Mouse (Mus musculus) ES-E14 (cell line): ENCODE data around the gene Foxo6. TPM values are rescaled to one million over a fixed set of nuclear protein-coding genes. Genes with fewer than 3 reads are reported as not detected.

Experiments used
- DNase-seq: peaks from one replicate; pipeline ENCODE4 v3.0.0-alpha.2; 2013; ENCODE audit warnings: low read depth, low spot score
- H3K27ac ChIP-seq: 2 replicates; pipeline ENCODE4 v1.5.1; 2012; ENCODE audit warnings: low read depth, mild to moderate bottlenecking, low read length, moderate library complexity, mixed read lengths; ENCODE audit not compliant: poor library complexity, insufficient read depth, severe bottlenecking
- H3K36me3 ChIP-seq: 2 replicates; pipeline ENCODE4 v1.6.1; 2012; ENCODE audit warnings: mild to moderate bottlenecking, low read length, moderate library complexity, mixed read lengths; ENCODE audit not compliant: control insufficient read depth, poor library complexity, insufficient read depth, severe bottlenecking
- H3K4me1 ChIP-seq, 2 experiments: fragments of 150-350 bp in 1 of 2; sonication (generic) in 1 of 2; 2 replicates each; pipeline ENCODE4 v1.6.1; 2012; ENCODE audit warnings: low read length in 2 of 2, mild to moderate bottlenecking in 1 of 2, mixed read lengths in 1 of 2; ENCODE audit not compliant: control insufficient read depth in 2 of 2, insufficient read depth in 2 of 2, poor library complexity in 1 of 2
- H3K4me3 ChIP-seq, 2 experiments: fragments of 150-350 bp in 1 of 2; sonication (generic) in 1 of 2; 2 replicates each; pipeline ENCODE4 v1.5.1; 2012; ENCODE audit warnings: low read length in 2 of 2, low read depth in 1 of 2, mild to moderate bottlenecking in 1 of 2, mixed read lengths in 1 of 2; ENCODE audit not compliant: insufficient read depth in 1 of 2, poor library complexity in 1 of 2, severe bottlenecking in 1 of 2
- H3K9ac ChIP-seq: 2 replicates; pipeline ENCODE4 v1.6.1; 2012; ENCODE audit warnings: low read depth, mild to moderate bottlenecking, low read length, mixed read lengths; ENCODE audit not compliant: poor library complexity, insufficient read depth, severe bottlenecking
- H3K9me3 ChIP-seq: fragments of 150-350 bp; sonication (generic); 2 replicates; pipeline ENCODE4 v1.6.1; 2012; ENCODE audit warnings: low read depth, mild to moderate bottlenecking, low read length; ENCODE audit not compliant: control insufficient read depth, insufficient read depth
- CHD2 ChIP-seq: IDR thresholded peaks from 2 replicates; pipeline ENCODE4 v1.6.1; 2014; ENCODE audit warnings: mild to moderate bottlenecking, low read depth, low read length, inconsistent platforms
- HCFC1 ChIP-seq: IDR thresholded peaks from 2 replicates; pipeline ENCODE4 v1.6.1; 2012; ENCODE audit warnings: low read length, inconsistent platforms, borderline replicate concordance; ENCODE audit not compliant: insufficient read depth
- MAFK ChIP-seq: IDR thresholded peaks from 2 replicates; pipeline ENCODE4 v1.6.1; 2014; ENCODE audit warnings: mild to moderate bottlenecking, low read depth, low read length, inconsistent platforms; ENCODE audit not compliant: insufficient read depth
- ZC3H11A ChIP-seq: IDR thresholded peaks from 2 replicates; pipeline ENCODE4 v1.6.1; 2012; ENCODE audit warnings: low read depth, mild to moderate bottlenecking, inconsistent platforms, low read length, borderline replicate concordance
- ZNF384 ChIP-seq: IDR thresholded peaks from 2 replicates; pipeline ENCODE4 v1.6.1; 2012; ENCODE audit warnings: low read depth, low read length, inconsistent platforms
- in situ Hi-C, 2 experiments: fragments of 600-800 bp; cut with MboI; formaldehyde crosslinking; loops; one replicate each; pipeline ENCODE4 v1.15.1; 2025; ENCODE audit warnings: low sequenced_read_pairs in 2 of 2, inconsistent platforms in 1 of 2; ENCODE audit not compliant: unreplicated experiment in 2 of 2
- total RNA-seq: library from RNA; depleted of rRNA; stranded (reverse); fragments of 300-350 nt; gene quantifications from 2 replicates; pipeline ENCODE4 v1.2.3, GENCODE M21; 2012; rRNA removed

Foxo6 gene
- total RNA-seq = 0.98 and 1.2 TPM in 2 replicates

DNA sequence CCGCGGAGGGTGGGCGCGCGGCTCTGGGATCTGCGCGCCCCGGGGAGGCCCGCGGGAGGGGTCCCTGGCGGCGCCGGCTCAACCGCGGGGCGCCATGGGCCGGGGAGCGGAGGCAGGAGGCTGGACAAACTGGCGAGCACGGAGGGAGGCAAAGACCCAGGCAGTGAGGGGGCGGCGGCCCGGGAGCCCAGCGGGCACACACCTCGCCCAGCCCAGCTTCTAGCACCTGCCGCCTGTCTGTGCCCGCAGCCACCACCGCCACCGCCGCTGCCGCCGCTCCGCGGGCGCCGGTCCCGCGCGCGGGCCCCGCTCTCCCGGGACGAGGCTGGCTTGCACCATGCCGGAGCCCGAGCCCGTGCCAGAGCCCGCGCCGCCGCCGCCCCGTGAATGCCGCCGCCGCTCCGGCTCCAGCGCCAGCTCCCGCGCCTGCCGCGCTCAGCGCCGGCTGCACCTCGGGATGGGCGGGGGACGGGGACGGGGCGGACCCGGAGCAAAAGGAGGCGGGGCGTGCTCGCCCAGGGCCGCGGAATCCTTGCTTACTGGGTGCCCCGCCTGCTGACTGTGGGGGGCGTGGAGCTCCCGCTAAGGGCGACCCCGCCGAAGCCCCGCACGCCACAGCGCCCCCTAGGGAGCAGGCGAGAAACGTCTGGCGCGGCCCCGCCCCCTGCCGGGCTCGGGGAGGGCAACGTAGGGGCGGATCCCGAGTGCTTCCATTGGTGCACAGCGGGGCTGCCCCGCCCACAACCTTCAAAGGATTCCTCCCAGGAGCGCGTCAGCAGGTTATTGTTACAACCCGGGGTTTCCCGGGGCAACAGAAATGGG is at the start of gene Foxo6:
Gene Foxo6 (minus strand): TSS at position 60 of the 822 bp plus-strand sequence.
- Histone ChIP-seq H3K4me3 (peak within 1 kb of the TSS; percentile 72), H3K27ac (no peak within 1 kb of the TSS), H3K9ac (peak within 1 kb of the TSS; percentile 68), H3K9me3 (no peaks in the 10 kb centered on the region), H3K36me3 (no peaks in the 10 kb centered on the region), H3K4me1 (peaks cover 0 to 8% of the 10 kb centered on the region in 2 experiments; a peak in 2 of 4 replicates)
- peak; percentile 97 for DNase-seq
- 0 out of 2 replicates have a peak, but pooled peaks have one; percentile 23 for TF ChIP-seq HCFC1
- no peak for TF ChIP-seq ZC3H11A
- in situ Hi-C loops = no loop called here

GRCm38 (mm10) chr4:120334316-120334715 is 47.2 kb upstream of the Foxo6 start:
- TF ChIP-seq MAFK = no peak
- no peak for TF ChIP-seq CHD2
- no peak for TF ChIP-seq ZNF384
- TF ChIP-seq HCFC1 = no peak
- no peak for TF ChIP-seq ZC3H11A
- in situ Hi-C loops = no loop called here

DNA sequence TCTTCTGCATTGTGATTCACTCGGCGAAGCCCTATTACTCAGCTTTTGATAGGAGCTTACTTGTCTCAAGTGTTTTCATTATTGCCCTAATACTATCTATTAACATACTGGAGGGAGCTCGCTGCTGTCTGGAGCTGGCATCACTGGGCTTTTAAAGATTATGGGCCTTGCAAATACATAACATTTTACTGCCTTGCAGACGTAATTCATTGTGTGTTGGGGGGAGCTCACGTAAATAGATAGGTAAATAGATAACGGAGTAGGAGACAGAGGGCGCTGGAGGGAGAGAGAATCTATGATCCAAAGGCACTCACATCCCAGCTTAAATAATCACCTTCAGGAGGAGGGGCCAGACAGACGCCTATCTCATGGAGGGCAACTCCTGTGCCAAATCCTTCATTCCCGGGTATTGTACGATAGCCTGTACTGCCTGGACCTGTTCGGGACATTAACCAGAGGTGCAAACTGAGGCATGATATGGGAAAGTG is 45.8 kb upstream of the Foxo6 start:
- H3K36me3 ChIP-seq = no peaks in the 10 kb centered on the region
- no peak for DNase-seq
- H3K9me3 ChIP-seq = no peaks in the 10 kb centered on the region
- TF ChIP-seq ZNF384 (no peak), MAFK (no peak), ZC3H11A (no peak), CHD2 (no peak), HCFC1 (no peak)
- in situ Hi-C loops = no loop called here
- no peak overlapping the region for H3K9ac ChIP-seq
- no peak overlapping the region for H3K4me3 ChIP-seq
- H3K4me1 ChIP-seq = no peaks in the 10 kb centered on the region
- H3K27ac ChIP-seq = no peak overlapping the region

More at GRCm38 (mm10) chr4:120334316-120334715, 47.2 kb upstream of the Foxo6 start:
- Histone ChIP-seq H3K9ac (no peak overlapping the region), H3K4me3 (no peak overlapping the region), H3K36me3 (no peaks in the 10 kb centered on the region), H3K9me3 (no peaks in the 10 kb centered on the region), H3K27ac (no peak overlapping the region), H3K4me1 (no peaks in the 10 kb centered on the region)
- no peak for DNase-seq

DNA sequence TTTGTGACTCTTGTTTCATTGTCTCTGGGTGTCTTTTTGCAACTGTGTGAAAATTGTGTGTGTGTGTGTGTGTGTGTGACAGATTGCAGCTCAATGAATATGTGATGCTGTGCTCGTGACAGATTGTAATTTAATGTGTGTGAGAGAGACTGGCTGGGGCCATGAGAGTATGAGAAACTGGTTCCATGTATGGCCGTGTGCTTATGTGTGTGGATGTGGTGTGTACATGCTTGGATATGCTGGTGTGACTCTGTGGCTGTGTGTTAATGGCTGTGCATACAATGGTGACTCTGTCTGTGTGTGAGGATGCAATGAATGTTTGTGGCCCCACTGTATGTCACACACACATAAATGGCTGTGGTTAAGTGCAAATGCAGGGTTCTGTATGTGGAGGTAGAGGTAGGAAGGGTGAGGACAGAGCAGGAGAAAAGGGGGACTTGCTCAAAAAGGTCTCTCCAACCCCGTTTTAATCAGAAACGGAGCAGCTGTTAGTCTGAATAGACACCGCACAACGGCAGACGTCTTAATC is 45.3 kb upstream of the Foxo6 start:
- Histone ChIP-seq H3K27ac (no peak overlapping the region), H3K9ac (no peak overlapping the region), H3K4me1 (no peaks in the 10 kb centered on the region), H3K36me3 (no peaks in the 10 kb centered on the region), H3K4me3 (no peak overlapping the region), H3K9me3 (no peaks in the 10 kb centered on the region)
- in situ Hi-C loops = no loop called here
- no peak for DNase-seq
- no peak for TF ChIP-seq ZNF384
- TF ChIP-seq MAFK = no peak
- TF ChIP-seq ZC3H11A = no peak
- no peak for TF ChIP-seq HCFC1
- no peak for TF ChIP-seq CHD2

GRCm38 (mm10) chr4:120331992-120332391 is 44.8 kb upstream of the Foxo6 start:
- TF ChIP-seq HCFC1 (no peak), ZC3H11A (no peak), MAFK (no peak), ZNF384 (no peak), CHD2 (no peak)
- H3K4me3 ChIP-seq = no peak overlapping the region
- in situ Hi-C loops = no loop called here
- H3K36me3 ChIP-seq = no peaks in the 10 kb centered on the region
- no peak for DNase-seq
- H3K9me3 ChIP-seq = no peaks in the 10 kb centered on the region
- no peak overlapping the region; the same call in 1 of the 2 replicates for H3K27ac ChIP-seq
- H3K9ac ChIP-seq = no peak overlapping the region
- no peaks in the 10 kb centered on the region for H3K4me1 ChIP-seq
